Mouse (Mus musculus): ENCODE data around the gene Lrrtm1.

DNA sequence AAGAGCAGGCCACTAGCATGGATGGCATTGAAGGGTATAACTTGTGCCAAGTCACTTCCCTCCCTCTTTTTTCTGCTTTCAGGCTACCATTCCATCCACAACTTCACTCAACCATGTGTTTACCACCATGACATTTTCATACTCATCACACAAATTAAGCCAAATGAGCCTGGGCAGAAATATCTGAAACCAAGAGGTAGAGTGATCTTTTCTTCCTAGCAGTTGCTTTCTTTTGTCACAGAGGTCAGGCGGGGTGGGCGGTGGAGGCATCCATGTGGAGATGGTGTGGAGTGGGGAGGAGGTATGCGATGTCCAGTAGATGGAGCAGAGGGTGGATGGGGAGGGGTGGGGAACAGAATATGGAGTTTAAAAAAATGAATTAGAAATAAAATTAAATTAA lies 64.3 kb downstream of the Lrrtm1 start:
- no peak for TF ChIP-seq POLR2A (IDR thresholded peaks at IDR 0.05; ENCODE audit: insufficient read length, low read depth)
- no peak for TF ChIP-seq MYOG (IDR thresholded peaks at IDR 0.05; ENCODE audit: control insufficient read depth in 1 of 3, insufficient read depth in 1 of 3, insufficient read length in 2 of 3, low read depth in 2 of 3)
- TF ChIP-seq TCF12 (IDR thresholded peaks at IDR 0.05; ENCODE audit: insufficient read depth, poor library complexity, severe bottlenecking), result no peak
- TF ChIP-seq E2F4 (IDR thresholded peaks at IDR 0.05; ENCODE audit: insufficient read depth), result no peak
- no peak for TF ChIP-seq MAX (IDR thresholded peaks at IDR 0.05; ENCODE audit: low read depth)
- TF ChIP-seq POLR2AphosphoS2 (IDR thresholded peaks at IDR 0.05; ENCODE audit: insufficient read length, low read depth), result no peak
- TF ChIP-seq USF1 (IDR thresholded peaks at IDR 0.05; ENCODE audit: low read depth), result no peak
- TF ChIP-seq CEBPB (IDR thresholded peaks at IDR 0.05; ENCODE audit: insufficient read depth, poor library complexity, severe bottlenecking), result no peak
- no peak for TF ChIP-seq MYOD1 (IDR thresholded peaks at IDR 0.05; ENCODE audit: control insufficient read depth in 1 of 3, insufficient read length in 2 of 3, low read depth in 2 of 3)
- TF ChIP-seq SRF (IDR thresholded peaks at IDR 0.05; ENCODE audit: control insufficient read depth, insufficient read length, low read depth), result no peak
- TF ChIP-seq TCF3 (IDR thresholded peaks at IDR 0.05; ENCODE audit: insufficient read length, low read depth), result no peak
- no peak for TF ChIP-seq REST (IDR thresholded peaks at IDR 0.05; ENCODE audit: insufficient read depth, insufficient read length)
